Mouse (Mus musculus) limb, embryonic 12.5 days (tissue): ENCODE data around the gene Papss1. TPM values are rescaled to one million over a fixed set of nuclear protein-coding genes. Genes with fewer than 3 reads are reported as not detected.
"Not testable (repeated sequence)": the region's sequence is repeated elsewhere in the genome, so short reads cannot be mapped to it uniquely, and the experiment has no call there.

Experiments
- ATAC-seq: fragments of 200-750 bp; cut with Nextera tagmentation; 2 replicates; pipeline ENCODE4 v1.8.0; 2017; ENCODE audit warnings: low read depth, moderate TSS enrichment; ENCODE audit not compliant: insufficient number of reproducible peaks, insufficient read depth, low FRiP score, low TSS enrichment
- H3K27ac ChIP-seq: fragments of 300-500 bp; sonication (generic); 2 replicates; pipeline ENCODE4 v1.5.1; 2016; ENCODE audit warnings: mild to moderate bottlenecking, moderate library complexity
- H3K27me3 ChIP-seq: fragments of 300-500 bp; sonication (generic); 2 replicates; pipeline ENCODE4 v1.6.1; 2016; ENCODE audit warnings: mild to moderate bottlenecking, moderate library complexity
- H3K36me3 ChIP-seq: fragments of 300-500 bp; sonication (generic); 2 replicates; pipeline ENCODE4 v1.6.1; 2016; ENCODE audit warnings: mild to moderate bottlenecking, moderate library complexity
- H3K4me1 ChIP-seq: fragments of 300-500 bp; sonication (generic); replicated peaks from 2 replicates; pipeline ENCODE4 v1.6.1; 2016
- H3K4me2 ChIP-seq: fragments of 300-500 bp; sonication (generic); 2 replicates; pipeline ENCODE4 v1.6.1; 2016; ENCODE audit warnings: mild to moderate bottlenecking, moderate library complexity
- H3K4me3 ChIP-seq: fragments of 300-500 bp; sonication (generic); replicated peaks from 2 replicates; pipeline ENCODE4 v1.5.1; 2016; ENCODE audit warnings: mild to moderate bottlenecking
- H3K9ac ChIP-seq: fragments of 300-500 bp; sonication (generic); replicated peaks from 2 replicates; pipeline ENCODE4 v1.6.1; 2016; ENCODE audit warnings: mild to moderate bottlenecking, moderate library complexity
- H3K9me3 ChIP-seq: fragments of 300-500 bp; sonication (generic); 2 replicates; pipeline ENCODE4 v1.6.1; 2016; ENCODE audit warnings: mild to moderate bottlenecking, moderate library complexity
- WGBS: fragments of 180-500 bp; shearing (Covaris S2); methylation state at CpG from one replicate; pipeline ENCODE4 v1.1.7; 2016; 5-methylcytosine and 5-hydroxymethylcytosine counted together
- polyA plus RNA-seq: library from polyadenylated mRNA; unstranded; fragments of >200 nt; fragmentation: Nextera tagmentation; extraction: Ambion mirVana; gene quantifications from 2 replicates; pipeline ENCODE4 v1.2.1, GENCODE M21; 2016

The Papss1 gene
- polyA plus RNA-seq = 124 and 129 TPM in 2 replicates

DNA sequence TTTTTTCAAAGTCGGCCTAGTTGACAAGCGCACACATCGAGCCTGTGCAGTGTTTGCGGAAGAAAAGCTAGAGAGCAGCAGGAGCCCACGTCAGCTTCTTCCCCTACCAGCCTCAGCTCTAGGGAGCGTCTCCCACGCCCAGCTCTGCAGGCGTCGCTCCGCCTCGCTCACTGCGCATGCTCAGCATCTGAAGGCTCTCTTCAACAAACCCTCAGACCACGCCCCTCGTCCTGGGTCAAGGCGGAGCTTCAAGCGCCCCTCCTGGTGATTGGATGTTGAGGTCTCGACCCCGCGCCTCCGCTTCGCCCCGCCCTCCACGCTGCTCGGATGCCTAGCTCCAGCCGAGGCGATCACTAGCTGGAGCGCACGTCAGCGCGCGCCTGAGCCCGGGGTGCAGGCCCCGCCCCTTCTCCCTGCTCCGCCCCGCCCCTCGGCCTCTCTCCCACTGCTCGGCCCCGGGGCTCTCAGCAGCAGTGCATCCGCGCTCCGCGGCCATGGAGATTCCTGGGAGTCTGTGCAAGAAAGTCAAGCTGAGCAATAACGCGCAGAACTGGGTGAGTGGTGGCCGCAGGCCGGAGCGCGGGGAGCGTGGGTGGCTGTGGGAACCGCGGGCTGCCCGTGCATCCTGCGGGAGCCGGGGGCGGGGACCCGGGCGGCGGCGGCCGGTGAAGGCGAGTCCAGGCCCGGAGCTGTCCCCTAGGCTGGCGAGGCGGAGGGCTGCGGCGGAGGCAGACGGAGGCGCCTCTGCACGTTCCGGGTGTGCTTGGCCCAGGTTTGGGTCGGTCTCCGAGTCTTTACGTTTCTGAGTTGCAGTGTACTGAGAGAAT, at the start of gene Papss1:
TSS of gene Papss1 (plus strand) at position 339 of the 827 bp plus-strand sequence.
- H3K27ac ChIP-seq = peak within 1 kb of the TSS; percentile 97
- H3K9ac ChIP-seq = peak within 1 kb of the TSS; percentile 85
- under 1% methylated on average over 73 of the region's 73 CpGs for WGBS
- peaks cover 27% of the 10 kb centered on the region for H3K4me1 ChIP-seq
- H3K4me2 ChIP-seq = peak within 1 kb of the TSS; percentile 69
- H3K27me3 ChIP-seq = no peaks in the 10 kb centered on the region
- peak within 1 kb of the TSS; percentile 83 for H3K4me3 ChIP-seq
- H3K9me3 ChIP-seq = no peaks in the 10 kb centered on the region
- H3K36me3 ChIP-seq = peaks cover 9% of the 10 kb centered on the region; the same call in 1 of the 2 replicates
- peak; percentile 99 for ATAC-seq

DNA sequence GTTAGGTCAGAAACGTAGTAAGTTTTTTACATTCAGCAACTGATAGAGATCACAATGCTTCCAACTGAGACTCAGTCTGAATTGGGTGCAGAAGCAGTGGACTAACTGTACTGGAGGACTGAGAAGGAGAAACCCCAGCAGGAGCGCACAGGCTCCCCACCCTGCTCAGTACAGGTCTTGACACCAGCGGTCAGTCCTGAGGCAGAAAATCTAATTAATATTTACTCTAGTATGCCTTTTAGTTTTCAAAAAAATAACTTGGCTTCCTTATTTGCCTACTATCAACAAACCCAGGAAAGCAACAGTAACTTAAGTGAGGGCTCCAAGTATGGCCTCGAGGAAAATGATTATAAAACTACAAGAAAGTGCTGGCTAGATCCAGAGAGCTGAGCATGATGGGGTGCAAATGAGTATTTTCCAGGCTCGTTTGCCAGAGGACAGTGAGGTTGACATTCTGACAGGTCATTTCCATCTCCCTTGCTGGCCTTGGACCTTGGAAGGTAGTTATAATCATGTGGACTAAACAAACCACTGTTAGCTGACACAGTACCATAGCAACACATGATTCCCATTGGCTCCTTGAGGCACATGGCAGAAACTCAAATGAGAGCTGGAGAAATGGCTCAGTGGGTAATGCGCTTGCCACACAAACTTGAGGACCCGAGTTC, 48.1 kb upstream of the Papss1 start:
- Histone ChIP-seq H3K4me2 (no peak overlapping the region), H3K4me1 (no peaks in the 10 kb centered on the region), H3K4me3 (no peak overlapping the region), H3K36me3 (no peaks in the 10 kb centered on the region), H3K27me3 (no peaks in the 10 kb centered on the region), H3K9me3 (no peaks in the 10 kb centered on the region), H3K9ac (no peak overlapping the region), H3K27ac (no peak overlapping the region)
- ATAC-seq = no peak
- 80% methylated on average over 7 of the region's 7 CpGs for WGBS

DNA sequence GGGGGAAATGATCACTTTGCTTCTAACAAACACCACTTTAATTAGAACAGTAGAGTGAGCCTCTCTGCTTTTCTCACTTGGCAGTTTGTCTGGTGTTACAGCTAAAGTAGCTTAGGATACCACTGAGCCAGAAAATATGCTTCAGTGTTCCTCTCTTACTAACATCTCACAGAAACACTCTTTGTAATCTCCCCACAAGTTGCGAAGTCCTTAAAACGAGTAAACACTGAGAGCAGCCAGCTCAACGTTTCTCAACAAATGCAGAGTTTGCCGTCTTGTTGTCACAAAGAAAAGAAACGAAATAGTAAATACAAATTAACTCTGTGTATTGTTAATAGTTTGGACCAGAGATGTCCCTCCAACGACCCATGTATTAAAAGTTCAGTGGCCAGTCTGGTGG, 46.8 kb upstream of the Papss1 start:
- WGBS = 83% methylated on average over 6 of the region's 6 CpGs
- no peaks in the 10 kb centered on the region for H3K9me3 ChIP-seq
- no peak for ATAC-seq

DNA sequence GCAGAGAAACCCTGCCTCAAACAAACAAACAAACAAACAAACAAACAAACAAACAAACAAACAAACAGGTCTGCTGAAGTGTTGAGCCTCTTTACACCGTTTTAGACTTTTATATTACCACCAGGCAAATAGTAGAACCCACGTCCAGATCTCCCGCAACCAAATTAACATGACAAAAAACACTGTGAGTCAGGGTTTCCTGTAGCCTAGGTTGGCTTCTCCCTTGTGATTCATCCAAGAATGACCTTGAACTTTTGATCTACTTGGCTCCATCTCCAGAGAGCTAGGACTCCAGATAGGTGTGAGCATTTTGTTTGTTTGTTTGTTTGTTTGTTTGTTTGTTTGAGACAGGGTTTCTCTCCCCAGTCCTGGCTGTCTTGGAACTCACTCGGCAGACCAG, 43.4 kb upstream of the Papss1 start:
- Histone ChIP-seq H3K9me3 (no peaks in the 10 kb centered on the region), H3K27ac (no peak overlapping the region), H3K4me2 (no peak overlapping the region), H3K4me1 (peaks cover 3% of the 10 kb centered on the region; the same call in 1 of the 2 replicates), H3K4me3 (no peak overlapping the region), H3K36me3 (no peaks in the 10 kb centered on the region), H3K9ac (no peak overlapping the region), H3K27me3 (no peaks in the 10 kb centered on the region)
- 72% methylated on average over 4 of the region's 4 CpGs for WGBS
- ATAC-seq = no peak

More for the DNA sequence above, 46.8 kb upstream of the Papss1 start:
- Histone ChIP-seq H3K4me2 (no peak overlapping the region), H3K36me3 (no peaks in the 10 kb centered on the region), H3K4me3 (no peak overlapping the region), H3K4me1 (peaks cover 3% of the 10 kb centered on the region; the same call in 1 of the 2 replicates), H3K27ac (no peak overlapping the region), H3K27me3 (no peaks in the 10 kb centered on the region), H3K9ac (no peak overlapping the region)

DNA sequence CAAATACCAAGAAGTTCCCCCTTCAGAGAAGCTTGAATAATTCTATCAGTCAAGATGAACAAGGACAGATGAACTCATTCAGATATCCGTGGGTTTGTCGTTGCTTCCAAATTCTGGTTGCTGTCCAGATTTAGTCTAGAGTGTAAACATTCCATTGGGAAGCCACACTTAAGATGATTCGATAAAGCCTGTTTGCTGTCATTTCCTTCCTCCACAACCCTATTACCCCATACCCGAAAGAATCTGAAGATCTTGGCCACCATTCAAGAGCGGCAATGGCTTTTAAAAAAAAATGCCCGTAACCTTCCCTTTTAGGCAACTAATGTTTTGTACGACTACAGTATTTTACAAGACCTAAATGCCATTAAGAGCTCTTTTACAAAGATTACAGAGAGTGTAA, 42.3 kb upstream of the Papss1 start:
- no peak for ATAC-seq
- H3K9ac ChIP-seq = no peak overlapping the region
- 76% methylated on average over 7 of the region's 7 CpGs for WGBS
- no peak overlapping the region for H3K4me3 ChIP-seq
- H3K36me3 ChIP-seq = no peaks in the 10 kb centered on the region
- H3K9me3 ChIP-seq = no peaks in the 10 kb centered on the region
- no peaks in the 10 kb centered on the region for H3K27me3 ChIP-seq
- H3K4me1 ChIP-seq = peaks cover 3% of the 10 kb centered on the region; the same call in 1 of the 2 replicates
- H3K27ac ChIP-seq = no peak overlapping the region
- H3K4me2 ChIP-seq = no peak overlapping the region

DNA sequence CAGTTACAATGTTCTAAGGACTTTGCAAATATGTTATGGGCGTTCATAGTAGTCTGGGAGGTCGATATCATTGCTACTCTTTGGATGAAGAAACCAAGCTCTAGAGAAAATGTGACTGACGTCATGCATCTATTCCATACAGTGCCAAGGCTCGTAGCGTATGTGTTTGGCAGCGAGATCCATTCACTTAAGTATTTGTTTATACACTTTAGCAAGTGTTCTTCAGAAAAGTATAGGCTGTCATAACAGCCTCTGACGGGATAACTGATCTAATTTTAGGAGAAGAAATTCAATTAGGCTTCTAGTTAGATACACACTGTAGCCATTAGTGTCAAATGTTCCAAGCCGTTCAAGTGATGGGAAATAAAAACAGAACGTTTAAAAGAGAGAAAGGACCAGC, 40.8 kb upstream of the Papss1 start:
- Histone ChIP-seq H3K36me3 (no peaks in the 10 kb centered on the region), H3K27ac (no peak overlapping the region), H3K27me3 (no peaks in the 10 kb centered on the region), H3K9ac (no peak overlapping the region), H3K4me3 (no peak overlapping the region), H3K9me3 (no peaks in the 10 kb centered on the region), H3K4me1 (peaks cover 3% of the 10 kb centered on the region; the same call in 1 of the 2 replicates), H3K4me2 (no peak overlapping the region)
- 81% methylated on average over 9 of the region's 9 CpGs for WGBS
- ATAC-seq = no peak

DNA sequence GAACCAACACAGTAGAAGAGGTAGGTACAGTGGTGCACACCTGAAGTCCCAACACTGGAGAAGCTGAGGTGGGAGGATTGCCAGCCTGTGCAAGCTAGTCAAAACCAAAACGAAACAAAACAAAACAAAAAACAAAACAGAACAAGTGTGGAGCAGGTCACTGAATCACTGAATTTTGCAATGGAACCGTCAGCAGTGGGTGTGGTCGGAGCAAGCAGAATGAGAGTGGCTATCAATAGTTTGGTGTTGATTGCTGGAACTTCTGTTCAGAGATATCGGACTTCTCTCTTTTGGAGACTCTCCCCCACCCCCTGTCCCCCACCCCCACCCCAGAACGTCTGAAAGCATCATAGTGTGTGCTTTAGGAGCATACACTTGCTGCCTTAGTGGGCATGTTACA, 40.4 kb upstream of the Papss1 start:
- no peaks in the 10 kb centered on the region for H3K9me3 ChIP-seq
- no peak overlapping the region for H3K9ac ChIP-seq
- 80% methylated on average over 5 of the region's 5 CpGs for WGBS

DNA sequence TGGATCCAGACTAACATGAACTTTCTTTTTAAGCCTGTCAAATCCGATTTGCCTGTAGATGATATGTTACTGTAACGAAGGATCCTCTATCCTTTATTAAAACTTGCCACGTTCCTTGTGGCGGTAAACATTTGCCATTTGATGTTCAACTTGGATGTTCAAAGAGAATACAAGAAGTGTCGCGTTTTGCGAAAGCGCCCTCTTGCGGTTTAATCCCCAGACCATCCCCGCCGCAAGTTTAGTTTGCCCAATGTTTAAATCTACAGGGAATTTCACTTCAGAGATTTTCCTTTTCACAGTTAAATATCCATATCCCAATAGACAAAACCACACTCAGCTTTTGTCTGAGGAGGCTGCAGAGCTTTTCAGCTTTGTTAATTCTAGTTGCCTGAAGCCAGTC, 39.8 kb upstream of the Papss1 start:
- Histone ChIP-seq H3K4me1 (peaks cover 3% of the 10 kb centered on the region; the same call in 1 of the 2 replicates), H3K4me2 (no peak overlapping the region), H3K9ac (no peak overlapping the region), H3K27me3 (no peaks in the 10 kb centered on the region), H3K36me3 (no peaks in the 10 kb centered on the region), H3K4me3 (no peak overlapping the region), H3K9me3 (no peaks in the 10 kb centered on the region), H3K27ac (no peak overlapping the region)
- ATAC-seq = no peak
- WGBS = 24% methylated on average over 11 of the region's 11 CpGs

More for the DNA sequence above, 40.4 kb upstream of the Papss1 start:
- H3K27ac ChIP-seq = no peak overlapping the region
- H3K4me2 ChIP-seq = no peak overlapping the region
- H3K36me3 ChIP-seq = no peaks in the 10 kb centered on the region
- no peak for ATAC-seq
- no peak overlapping the region for H3K4me3 ChIP-seq
- H3K4me1 ChIP-seq = peaks cover 3% of the 10 kb centered on the region; the same call in 1 of the 2 replicates
- no peaks in the 10 kb centered on the region for H3K27me3 ChIP-seq

DNA sequence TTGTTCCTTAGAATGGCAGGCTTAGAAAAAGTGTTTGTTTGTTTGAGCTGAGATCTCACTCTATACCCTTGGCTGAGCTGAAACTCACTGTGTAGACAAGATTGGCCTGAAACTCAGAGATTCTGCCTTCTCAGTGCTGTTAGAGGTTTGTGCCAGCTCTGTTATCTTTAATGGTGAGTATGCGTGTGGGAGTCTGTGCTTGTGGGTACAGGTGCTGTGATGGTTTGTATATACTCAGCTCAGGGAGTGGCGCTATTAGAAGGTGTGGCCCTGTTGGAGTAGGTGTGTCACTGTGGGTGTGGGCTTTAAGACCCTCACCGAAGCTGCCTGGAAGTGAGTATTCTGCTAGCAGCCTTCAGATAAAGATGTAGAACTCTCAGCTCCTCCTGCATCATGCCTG, 39.3 kb upstream of the Papss1 start:
- Histone ChIP-seq H3K4me1 (peaks cover 3% of the 10 kb centered on the region; the same call in 1 of the 2 replicates), H3K27ac (no peak overlapping the region), H3K36me3 (no peaks in the 10 kb centered on the region), H3K9ac (no peak overlapping the region), H3K9me3 (no peaks in the 10 kb centered on the region), H3K27me3 (no peaks in the 10 kb centered on the region), H3K4me2 (no peak overlapping the region), H3K4me3 (no peak overlapping the region)
- 83% methylated on average over 3 of the region's 3 CpGs for WGBS
- ATAC-seq = no peak

DNA sequence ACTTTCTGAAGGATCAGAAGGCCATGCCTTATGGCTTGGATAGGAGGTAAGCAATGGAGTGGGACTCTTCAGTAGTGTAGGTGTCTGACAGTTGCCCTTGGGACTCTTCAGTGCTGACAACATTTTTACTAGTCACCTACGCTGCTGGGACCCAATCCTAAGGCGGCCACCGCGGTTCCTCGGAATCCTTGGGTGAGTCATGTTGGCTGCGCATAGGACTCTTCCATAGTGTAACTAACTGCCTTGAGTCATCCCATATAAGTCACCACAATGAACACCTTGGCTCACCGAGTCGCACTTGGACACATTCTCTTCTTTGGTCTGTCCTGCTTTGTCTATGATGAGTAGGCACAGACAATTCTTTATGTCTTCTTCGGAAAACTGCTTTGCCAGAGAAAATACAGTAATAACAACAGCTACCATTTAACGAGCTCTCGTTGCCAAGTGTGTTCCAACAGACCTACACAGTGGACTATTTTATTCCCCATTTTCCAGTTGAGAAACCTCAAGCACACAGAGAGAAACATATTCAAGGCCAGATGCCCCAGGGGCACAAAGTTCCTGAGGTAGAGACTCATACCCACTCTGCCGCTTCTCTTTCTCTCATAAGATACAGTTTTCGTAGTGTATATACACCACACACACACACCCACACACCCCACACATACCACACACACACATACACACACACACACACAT, 23.2 kb upstream of the Papss1 start:
- Histone ChIP-seq H3K4me1 (no peaks in the 10 kb centered on the region), H3K27ac (no peak overlapping the region), H3K9me3 (0 out of 2 replicates have a peak, but pooled peaks cover 6% of the 10 kb centered on the region), H3K36me3 (no peaks in the 10 kb centered on the region), H3K27me3 (no peaks in the 10 kb centered on the region), H3K4me3 (no peak overlapping the region), H3K4me2 (no peak overlapping the region), H3K9ac (no peak overlapping the region)
- no peak for ATAC-seq
- whole genome bisulfite sequencing = 94% methylated on average over 13 of the region's 13 CpGs

DNA sequence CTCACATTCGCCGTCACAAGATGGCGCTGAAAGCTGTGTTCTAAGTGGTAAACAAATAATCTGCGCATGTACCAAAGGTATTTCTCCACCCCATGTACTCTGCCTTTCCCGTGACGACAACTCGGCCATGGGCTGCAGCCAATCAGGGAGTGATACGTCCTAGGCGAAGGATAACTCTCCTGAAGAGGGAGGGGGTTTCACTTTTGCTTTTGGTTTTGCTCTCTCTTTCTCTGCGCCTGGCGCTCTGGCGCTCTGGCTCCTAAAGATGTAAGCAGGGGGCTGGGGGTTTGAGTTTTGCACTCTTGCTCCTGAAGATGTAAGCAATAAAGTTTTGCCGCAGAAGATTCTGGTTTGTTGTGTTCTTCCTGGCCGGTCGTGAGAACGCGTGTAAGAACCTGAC, 17.0 kb upstream of the Papss1 start:
- not testable (repeated sequence) for H3K27ac ChIP-seq, H3K9me3 ChIP-seq, ATAC-seq, H3K4me3 ChIP-seq, H3K27me3 ChIP-seq, H3K9ac ChIP-seq, H3K36me3 ChIP-seq, H3K4me1 ChIP-seq, H3K4me2 ChIP-seq
- 97% methylated on average over 17 of the region's 17 CpGs for WGBS
